Mouse (Mus musculus): ENCODE results near the gene Aldh3a1. TPM values are rescaled to one million over a fixed set of nuclear protein-coding genes. Genes with fewer than 3 reads are reported as not detected.

Gene Aldh3a1
- total RNA-seq, 2 experiments from 2014 or later: 1.7 TPM

- intact Hi-C loops (cut with DNase I): no loop called here
- no peak for DNase-seq
These were observed 20.5 kb downstream of the Aldh3a1 start for GRCm38 (mm10) chr11:61227816-61228215.

- intact Hi-C loops (cut with DNase I): no loop called here
- no peak for DNase-seq
These were observed 21.1 kb downstream of the Aldh3a1 start for GRCm38 (mm10) chr11:61228406-61228805.

GRCm38 (mm10) chr11:61231329-61231728 is 24.0 kb downstream of the Aldh3a1 start:
- peak; percentile 72 to 76 for DNase-seq
- intact Hi-C loops (cut with DNase I): loop anchor here (1.0 to 5.0 kb wide), 5 partner anchors 36 to 178 kb away; partner anchors contain the start of gene Aldh3a2

GRCm38 (mm10) chr11:61234174-61234573 is 26.8 kb downstream of the Aldh3a1 start:
- intact Hi-C loops (cut with DNase I): loop anchor here (5.0 kb wide), 1 partner anchor 33 kb away; the partner anchor contains the start of gene Aldh3a2
- no peak for DNase-seq

- no peak for DNase-seq
- intact Hi-C loops (cut with DNase I): no loop called here
These were observed 28.7 kb downstream of the Aldh3a1 start for GRCm38 (mm10) chr11:61236015-61236414.

GRCm38 (mm10) chr11:61244406-61244805 is 37.1 kb downstream of the Aldh3a1 start:
- intact Hi-C loops (cut with DNase I): loop anchor here (5.0 kb wide), 1 partner anchor 58 kb away; no protein-coding TSS in a partner anchor
- no peak for DNase-seq

- no peak for DNase-seq
- intact Hi-C loops (cut with DNase I): no loop called here
These were observed 44.4 kb downstream of the Aldh3a1 start for GRCm38 (mm10) chr11:61251741-61252140.

- no peak for DNase-seq
- intact Hi-C loops (cut with DNase I): no loop called here
These were observed 45.5 kb downstream of the Aldh3a1 start for GRCm38 (mm10) chr11:61252807-61253206.

- DNase-seq: no peak
- intact Hi-C loops (cut with DNase I): no loop called here
These were observed 51.8 kb downstream of the Aldh3a1 start for GRCm38 (mm10) chr11:61259106-61259505.

GRCm38 (mm10) chr11:61262516-61262915 is 55.2 kb downstream of the Aldh3a1 start:
- intact Hi-C loops (cut with DNase I): loop anchor here (10.0 kb wide), 1 partner anchor 328 kb away; the partner anchor contains the start of gene Map2k3
- no peak for DNase-seq

- no peak for DNase-seq
- intact Hi-C loops (cut with DNase I): loop anchor here (10.0 kb wide), 1 partner anchor 329 kb away; the partner anchor contains the start of gene Map2k3
These were observed 56.5 kb downstream of the Aldh3a1 start for GRCm38 (mm10) chr11:61263841-61264240.

GRCm38 (mm10) chr11:61266551-61267533 is 59.5 kb downstream of the Aldh3a1 start, which contains the start of gene Aldh3a2:
TSS of gene Aldh3a2 (minus strand) at chr11:61267464.
- intact Hi-C loops (cut with DNase I): loop anchor here (2.0 to 10.0 kb wide), 3 partner anchors 34 to 332 kb away; partner anchors contain the start of gene Map2k3
- DNase-seq: peak; percentile 95

Other genes with a start within 250 kb of the Aldh3a1 start
- 10 to 100 TPM; 22.8 to 24.9 TPM for gene Kcnj12, start 185.0 kb upstream of the Aldh3a1 start, total RNA-seq (2021)
- under 1 TPM; 0.86 to 0.89 TPM for gene Tnfrsf13b, start 80.8 kb upstream of the Aldh3a1 start, total RNA-seq (2021)
- 10 to 100 TPM; 29.9 to 37.4 TPM for gene Usp22, start 32.5 kb upstream of the Aldh3a1 start, total RNA-seq (2021)
- gene Aldh3a2, start 59.9 kb downstream of the Aldh3a1 start, total RNA-seq (2021): 10 to 100 TPM; 35.3 to 41.7 TPM
- not detected for gene Slc47a2, start 135.3 kb downstream of the Aldh3a1 start, total RNA-seq (2021)
- gene Slc47a1, start 170.8 kb downstream of the Aldh3a1 start, total RNA-seq (2021): 10 to 100 TPM; 28.5 to 30.5 TPM
- gene Rnf112, start 246.6 kb downstream of the Aldh3a1 start, total RNA-seq (2021): not detected